Mouse (Mus musculus) small intestine, adult 2 months (tissue): ENCODE results near the gene Cers6.

Source experiments
- CTCF ChIP-seq: fragments of 200-500 bp; IDR thresholded peaks from 2 replicates; pipeline ENCODE4 v1.5.1; 2012; ENCODE audit warnings: low read depth, mild to moderate bottlenecking, control low read depth, inconsistent platforms, low read length, moderate library complexity, mixed read lengths; ENCODE audit not compliant: insufficient replicate concordance, insufficient read length; ENCODE audit errors: extremely low read depth
- POLR2A ChIP-seq: fragments of 200-500 bp; IDR thresholded peaks from 2 replicates; pipeline ENCODE4 v1.6.1; 2012; ENCODE audit warnings: low read depth, mild to moderate bottlenecking, control low read depth, inconsistent platforms, low read length, moderate library complexity

- no peak for TF ChIP-seq POLR2A
- TF ChIP-seq CTCF: no peak
Measured at GRCm38 (mm10) chr2:68957831-68958230, 96.6 kb downstream of the Cers6 start.
